Mouse (Mus musculus) heart, embryonic 11.5 days (tissue): ENCODE results near the gene L2hgdh. TPM values are rescaled to one million over a fixed set of nuclear protein-coding genes. Genes with fewer than 3 reads are reported as not detected.
A peak's percentile ranks its signal among the peaks of the same experiment; 100 is the strongest.

Experiments used
- ATAC-seq: fragments of 200-750 bp; cut with Nextera tagmentation; replicated peaks from 2 replicates; pipeline ENCODE4 v1.8.0; 2017; ENCODE audit warnings: moderate library complexity; ENCODE audit not compliant: insufficient number of reproducible peaks, low FRiP score, low TSS enrichment
- H3K27ac ChIP-seq: fragments of 300-500 bp; sonication (generic); 2 replicates; pipeline ENCODE4 v1.5.1; 2014; ENCODE audit warnings: mild to moderate bottlenecking, low read depth, low read length
- H3K27me3 ChIP-seq: fragments of 300-500 bp; sonication (generic); 2 replicates; pipeline ENCODE4 v1.6.1; 2014; ENCODE audit warnings: mild to moderate bottlenecking, low read length, mixed read lengths; ENCODE audit not compliant: control insufficient read depth, insufficient read depth
- H3K36me3 ChIP-seq: fragments of 300-500 bp; sonication (generic); 2 replicates; pipeline ENCODE4 v1.6.1; 2014; ENCODE audit warnings: mild to moderate bottlenecking, low read length, moderate library complexity, mixed read lengths; ENCODE audit not compliant: control insufficient read depth, insufficient read depth
- H3K4me1 ChIP-seq: fragments of 300-500 bp; sonication (generic); 2 replicates; pipeline ENCODE4 v1.6.1; 2014; ENCODE audit warnings: low read length; ENCODE audit not compliant: control insufficient read depth, insufficient read depth
- H3K4me2 ChIP-seq: fragments of 300-500 bp; sonication (generic); 2 replicates; pipeline ENCODE4 v1.6.1; 2014; ENCODE audit warnings: mild to moderate bottlenecking, moderate library complexity
- H3K4me3 ChIP-seq: fragments of 300-500 bp; sonication (generic); 2 replicates; pipeline ENCODE4 v1.5.1; 2014; ENCODE audit warnings: low read depth, low read length
- H3K9ac ChIP-seq: fragments of 300-500 bp; sonication (generic); 2 replicates; pipeline ENCODE4 v1.6.1; 2014; ENCODE audit warnings: mild to moderate bottlenecking, low read depth, low read length, moderate library complexity
- H3K9me3 ChIP-seq: fragments of 300-500 bp; sonication (generic); replicated peaks from 2 replicates; pipeline ENCODE4 v1.6.1; 2016; ENCODE audit warnings: low read length; ENCODE audit not compliant: control insufficient read depth
- WGBS: fragments of 180-500 bp; shearing (Covaris S2); extraction: QIAGEN DNeasy Blood & Tissue Kit; methylation state at CpG from one replicate; pipeline ENCODE4 v1.1.7; 2014; ENCODE audit not compliant: insufficient replicate concordance; 5-methylcytosine and 5-hydroxymethylcytosine counted together
- polyA plus RNA-seq: library from polyadenylated mRNA; unstranded; fragments of >200 nt; fragmentation: Nextera tagmentation; extraction: Ambion mirVana; gene quantifications from 2 replicates; pipeline ENCODE4 v1.2.1, GENCODE M21; 2014

Gene L2hgdh
- 15.2 and 18.0 TPM in 2 replicates for polyA plus RNA-seq

GRCm38 (mm10) chr12:69724711-69725460 is at the start of gene L2hgdh, which contains the start of gene Atp5s:
TSS of gene L2hgdh (minus strand) at chr12:69724873.
TSS of gene Atp5s (plus strand) at chr12:69724950.
- peak within 1 kb of the TSS; percentile 95 for H3K4me2 ChIP-seq
- no peaks in the 10 kb centered on the region for H3K9me3 ChIP-seq
- ATAC-seq: peak; percentile 94
- H3K4me1 ChIP-seq: peaks cover 10% of the 10 kb centered on the region
- H3K36me3 ChIP-seq: peaks cover under 1% of the 10 kb centered on the region; the same call in 1 of the 2 replicates
- WGBS: under 1% methylated on average over 56 of the region's 60 CpGs
- no peaks in the 10 kb centered on the region for H3K27me3 ChIP-seq
- peak within 1 kb of the TSS; percentile 85 for H3K27ac ChIP-seq
- peak within 1 kb of the TSS; percentile 80 for H3K4me3 ChIP-seq
- peak within 1 kb of the TSS; percentile 70 for H3K9ac ChIP-seq

- H3K9me3 ChIP-seq: no peaks in the 10 kb centered on the region
- no peak overlapping the region for H3K4me2 ChIP-seq
- no peak; the same call in 1 of the 2 replicates for ATAC-seq
- no peaks in the 10 kb centered on the region for H3K27me3 ChIP-seq
- 0 out of 2 replicates have a peak, but pooled peaks cover 6% of the 10 kb centered on the region for H3K4me1 ChIP-seq
- WGBS: 62% methylated on average over 2 of the region's 2 CpGs
- H3K36me3 ChIP-seq: no peaks in the 10 kb centered on the region
- no peak overlapping the region for H3K27ac ChIP-seq
- H3K9ac ChIP-seq: no peak overlapping the region
- H3K4me3 ChIP-seq: no peak overlapping the region
These were observed 44.2 kb upstream of the L2hgdh start for GRCm38 (mm10) chr12:69768841-69769240.

GRCm38 (mm10) chr12:69767476-69768258 is 43.0 kb upstream of the L2hgdh start:
- ATAC-seq: no peak
- WGBS: 58% methylated on average over 9 of the region's 9 CpGs
- no peaks in the 10 kb centered on the region for H3K27me3 ChIP-seq
- no peak overlapping the region for H3K4me2 ChIP-seq
- no peak overlapping the region for H3K4me3 ChIP-seq
- H3K4me1 ChIP-seq: 0 out of 2 replicates have a peak, but pooled peaks cover 6% of the 10 kb centered on the region
- no peaks in the 10 kb centered on the region for H3K9me3 ChIP-seq
- no peak overlapping the region for H3K9ac ChIP-seq
- no peak overlapping the region for H3K27ac ChIP-seq
- no peaks in the 10 kb centered on the region for H3K36me3 ChIP-seq

GRCm38 (mm10) chr12:69766185-69766904 is 41.7 kb upstream of the L2hgdh start:
- Histone ChIP-seq H3K4me3 (no peak overlapping the region), H3K27ac (no peak overlapping the region), H3K4me2 (no peak overlapping the region), H3K27me3 (no peaks in the 10 kb centered on the region), H3K4me1 (0 out of 2 replicates have a peak, but pooled peaks cover 6% of the 10 kb centered on the region), H3K36me3 (no peaks in the 10 kb centered on the region), H3K9me3 (no peaks in the 10 kb centered on the region), H3K9ac (no peak overlapping the region)
- WGBS: 73% methylated on average over 10 of the region's 10 CpGs
- ATAC-seq: no peak

DNA sequence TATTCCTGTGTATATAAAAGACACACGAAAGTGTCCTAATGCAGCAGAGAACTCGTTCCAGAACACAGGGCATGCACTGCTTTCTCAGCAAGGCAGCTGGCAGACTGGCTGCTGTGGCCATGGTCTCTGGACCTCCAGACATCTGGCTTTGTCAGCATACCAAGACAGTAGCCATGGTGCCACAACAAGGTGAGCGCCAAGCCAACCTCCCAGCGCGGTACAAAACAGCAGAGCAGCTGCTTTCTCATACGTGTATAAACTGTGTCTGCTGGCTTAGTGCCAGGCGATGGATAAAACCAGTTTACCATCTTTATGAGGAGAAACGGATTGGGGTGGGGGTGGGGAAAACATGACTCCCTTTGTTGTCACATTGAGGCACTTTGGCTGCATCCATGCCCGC is 40.9 kb upstream of the L2hgdh start:
- Histone ChIP-seq H3K9me3 (no peaks in the 10 kb centered on the region), H3K4me1 (0 out of 2 replicates have a peak, but pooled peaks cover 6% of the 10 kb centered on the region), H3K9ac (no peak overlapping the region), H3K36me3 (no peaks in the 10 kb centered on the region), H3K27ac (no peak overlapping the region), H3K4me3 (no peak overlapping the region), H3K27me3 (no peaks in the 10 kb centered on the region), H3K4me2 (no peak overlapping the region)
- WGBS: 82% methylated on average over 9 of the region's 9 CpGs
- no peak for ATAC-seq

GRCm38 (mm10) chr12:69761603-69762002 is 36.9 kb upstream of the L2hgdh start:
- Histone ChIP-seq H3K36me3 (no peaks in the 10 kb centered on the region), H3K4me1 (peaks cover 17% of the 10 kb centered on the region), H3K9ac (no peak overlapping the region), H3K27ac (no peak overlapping the region), H3K4me3 (no peak overlapping the region), H3K9me3 (no peaks in the 10 kb centered on the region), H3K4me2 (no peak overlapping the region), H3K27me3 (no peaks in the 10 kb centered on the region)
- WGBS: 58% methylated on average over 2 of the region's 2 CpGs
- no peak for ATAC-seq

DNA sequence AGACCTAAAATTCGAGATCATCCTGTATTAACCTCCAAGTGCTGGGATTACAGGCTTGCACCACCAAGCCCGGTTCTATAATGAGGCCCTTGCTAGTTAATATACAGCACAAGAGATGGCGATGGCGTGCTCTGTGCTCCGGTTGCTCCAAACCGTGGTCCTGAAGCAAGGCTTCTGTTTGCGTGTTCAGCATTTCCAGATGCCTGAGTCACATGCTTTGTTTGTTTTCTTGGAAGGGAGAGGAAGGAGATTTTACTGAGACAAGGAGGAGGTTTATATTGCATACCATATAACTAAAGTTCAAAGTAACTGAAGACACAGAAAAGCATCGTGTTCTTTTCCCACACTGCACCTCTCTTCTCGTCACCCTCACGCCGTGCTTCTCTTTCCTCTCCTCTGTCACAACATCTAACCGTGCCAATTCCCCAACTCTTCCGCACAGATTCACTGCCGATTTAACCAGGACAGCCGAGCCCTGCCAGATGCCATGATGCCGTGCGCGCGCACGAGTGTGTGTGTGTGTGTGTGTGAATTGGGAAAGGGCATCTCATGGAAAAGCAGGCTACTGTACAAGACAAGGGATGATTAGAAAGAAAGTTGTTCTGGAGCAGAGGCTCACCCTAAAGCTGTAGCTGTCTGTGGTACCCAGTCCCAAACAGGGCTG is 36.2 kb upstream of the L2hgdh start:
- Histone ChIP-seq H3K36me3 (no peaks in the 10 kb centered on the region), H3K4me2 (no peak overlapping the region), H3K4me3 (no peak overlapping the region), H3K27me3 (no peaks in the 10 kb centered on the region), H3K27ac (no peak overlapping the region; the same call in 1 of the 2 replicates), H3K9ac (no peak overlapping the region), H3K9me3 (no peaks in the 10 kb centered on the region), H3K4me1 (peaks cover 14% of the 10 kb centered on the region)
- WGBS: 92% methylated on average over 20 of the region's 20 CpGs
- ATAC-seq: no peak

DNA sequence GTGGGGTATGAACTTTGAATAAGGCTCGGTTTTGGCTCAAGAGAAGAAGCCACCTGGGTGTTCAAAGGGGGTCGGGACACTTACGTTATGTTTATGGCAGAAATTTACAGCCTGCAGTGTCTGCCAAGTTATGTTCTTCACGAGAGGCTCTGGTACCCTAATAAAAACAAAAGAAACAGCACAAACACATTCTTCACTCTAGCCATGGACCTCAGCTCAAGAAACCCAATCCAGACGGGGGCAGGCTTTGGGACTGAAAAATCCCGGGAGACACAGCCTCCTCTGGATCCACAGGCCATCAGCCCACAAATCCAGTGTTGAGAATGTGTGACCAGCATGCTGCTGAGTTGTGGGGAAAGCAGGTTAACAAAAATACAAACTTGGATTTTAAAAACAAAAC is 35.3 kb upstream of the L2hgdh start:
- H3K4me1 ChIP-seq: peaks cover 14% of the 10 kb centered on the region
- H3K4me3 ChIP-seq: no peak overlapping the region
- no peaks in the 10 kb centered on the region for H3K9me3 ChIP-seq
- no peak overlapping the region for H3K9ac ChIP-seq
- peak overlapping the region; percentile 78 for H3K27ac ChIP-seq
- no peaks in the 10 kb centered on the region for H3K36me3 ChIP-seq
- 55% methylated on average over 6 of the region's 6 CpGs for WGBS
- no peaks in the 10 kb centered on the region for H3K27me3 ChIP-seq
- no peak for ATAC-seq
- no peak overlapping the region for H3K4me2 ChIP-seq
